Mouse (Mus musculus) kidney, embryonic 15.5 days (tissue): Measurements from ENCODE around the gene Neurl3. TPM values are rescaled to one million over a fixed set of nuclear protein-coding genes. Genes with fewer than 3 reads are reported as not detected.

Experiments used
- ATAC-seq: fragments of 200-750 bp; cut with Nextera tagmentation; replicated peaks from 2 replicates; pipeline ENCODE4 v1.8.0; 2017; ENCODE audit warnings: moderate TSS enrichment; ENCODE audit not compliant: low FRiP score
- H3K27ac ChIP-seq: fragments of 300-500 bp; sonication (generic); 2 replicates; pipeline ENCODE4 v1.5.1; 2015; ENCODE audit warnings: mild to moderate bottlenecking, inconsistent platforms
- H3K27me3 ChIP-seq: fragments of 300-500 bp; sonication (generic); 2 replicates; pipeline ENCODE4 v1.6.1; 2015; ENCODE audit warnings: inconsistent platforms
- H3K36me3 ChIP-seq: fragments of 300-500 bp; sonication (generic); 2 replicates; pipeline ENCODE4 v1.6.1; 2015; ENCODE audit warnings: inconsistent platforms
- H3K4me1 ChIP-seq: fragments of 300-500 bp; sonication (generic); 2 replicates; pipeline ENCODE4 v1.6.1; 2015; ENCODE audit warnings: inconsistent platforms
- H3K4me2 ChIP-seq: fragments of 300-500 bp; sonication (generic); 2 replicates; pipeline ENCODE4 v1.6.1; 2015; ENCODE audit warnings: moderate library complexity, mild to moderate bottlenecking, inconsistent platforms
- H3K4me3 ChIP-seq: fragments of 300-500 bp; sonication (generic); replicated peaks from 2 replicates; pipeline ENCODE4 v1.5.1; 2015; ENCODE audit warnings: mild to moderate bottlenecking, inconsistent platforms
- H3K9ac ChIP-seq: fragments of 300-500 bp; sonication (generic); 2 replicates; pipeline ENCODE4 v1.6.1; 2015; ENCODE audit warnings: mild to moderate bottlenecking, inconsistent platforms
- H3K9me3 ChIP-seq: fragments of 300-500 bp; sonication (generic); replicated peaks from 2 replicates; pipeline ENCODE4 v1.6.1; 2016; ENCODE audit warnings: inconsistent platforms
- WGBS: fragments of 180-500 bp; shearing (Covaris S2); methylation state at CpG from one replicate; pipeline ENCODE4 v1.1.7; 2015; ENCODE audit warnings: mixed read lengths; 5-methylcytosine and 5-hydroxymethylcytosine counted together
- polyA plus RNA-seq: library from polyadenylated mRNA; unstranded; fragments of >200 nt; fragmentation: Nextera tagmentation; extraction: Ambion mirVana; gene quantifications from 2 replicates; pipeline ENCODE4 v1.2.1, GENCODE M21; 2015

Neurl3 gene
- polyA plus RNA-seq, 1 experiment from 2014 or later = 16.6 TPM

DNA sequence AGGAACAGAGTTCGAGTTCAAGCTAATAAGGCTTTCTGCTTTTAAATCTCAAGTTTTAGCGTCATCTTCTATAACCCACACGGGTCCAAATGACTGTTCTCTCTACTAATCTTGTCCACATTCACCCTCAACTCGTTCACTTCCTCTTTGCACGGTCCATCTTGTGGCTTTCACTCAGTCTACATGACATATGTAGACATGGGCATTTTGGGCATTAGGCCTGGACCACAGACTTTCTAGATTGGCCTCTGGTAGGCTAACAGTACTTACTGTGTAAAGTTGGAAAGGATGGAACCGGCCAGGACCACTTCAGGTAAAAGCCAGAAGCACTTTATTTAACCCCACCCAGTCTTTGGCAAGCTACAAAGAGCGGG, 32.6 kb upstream of the Neurl3 start:
- WGBS = 69% methylated on average over 7 of the region's 7 CpGs
- no peak overlapping the region for H3K9ac ChIP-seq
- ATAC-seq = peak; percentile 17
- H3K4me3 ChIP-seq = no peak overlapping the region
- no peaks in the 10 kb centered on the region for H3K36me3 ChIP-seq
- H3K9me3 ChIP-seq = no peaks in the 10 kb centered on the region
- H3K27me3 ChIP-seq = peaks cover 16% of the 10 kb centered on the region; the same call in 1 of the 2 replicates
- H3K27ac ChIP-seq = no peak overlapping the region
- peak overlapping the region; percentile 97 for H3K4me2 ChIP-seq
- H3K4me1 ChIP-seq = peaks cover 31% of the 10 kb centered on the region

DNA sequence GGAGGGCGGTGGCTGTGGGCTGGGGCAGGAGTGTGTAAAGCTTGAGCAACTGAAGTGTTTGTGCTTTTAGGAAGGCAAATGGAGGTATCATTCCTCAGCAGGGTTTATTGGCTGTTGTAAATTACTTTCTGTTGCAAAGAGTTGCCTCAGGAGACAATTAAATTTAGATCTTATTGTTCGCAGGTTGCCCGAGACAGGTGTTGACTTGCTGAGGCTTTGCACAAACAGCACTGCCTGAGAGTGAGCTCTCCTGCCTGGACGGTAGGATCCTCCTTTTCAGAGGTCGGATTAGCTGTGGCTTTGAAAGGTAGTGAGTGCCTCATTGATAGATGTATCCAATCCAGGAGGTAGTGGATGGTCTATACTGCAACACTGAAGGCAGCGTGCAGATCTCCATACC, 31.6 kb upstream of the Neurl3 start:
- Histone ChIP-seq H3K4me1 (peaks cover 31% of the 10 kb centered on the region), H3K9ac (no peak overlapping the region), H3K27me3 (peaks cover 25% of the 10 kb centered on the region), H3K4me3 (no peak overlapping the region), H3K4me2 (no peak overlapping the region), H3K36me3 (no peaks in the 10 kb centered on the region), H3K27ac (no peak overlapping the region), H3K9me3 (no peaks in the 10 kb centered on the region)
- ATAC-seq = no peak
- WGBS = 61% methylated on average over 6 of the region's 6 CpGs

DNA sequence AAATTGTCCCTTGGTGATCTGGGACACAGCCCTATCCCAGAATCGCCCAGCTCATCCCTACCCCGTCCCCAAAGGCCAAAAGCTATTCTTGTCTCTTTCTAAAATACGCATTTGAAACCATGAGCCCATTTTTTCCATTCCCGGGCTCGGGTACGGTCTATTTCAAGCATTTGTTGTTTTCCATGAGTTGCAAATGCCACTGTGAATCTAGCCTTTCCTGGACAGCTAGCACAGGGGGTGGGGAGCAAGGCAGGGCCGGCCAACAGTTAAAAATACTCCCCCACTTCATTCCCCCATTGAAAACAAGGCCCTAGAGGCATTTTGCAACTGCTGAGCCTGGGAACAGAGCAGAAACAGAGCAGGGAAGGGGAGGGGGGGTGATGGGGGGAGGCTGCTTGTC, 30.3 kb upstream of the Neurl3 start:
- WGBS = 60% methylated on average over 7 of the region's 7 CpGs
- Histone ChIP-seq H3K9ac (no peak overlapping the region), H3K4me2 (no peak overlapping the region), H3K4me3 (no peak overlapping the region), H3K36me3 (no peaks in the 10 kb centered on the region), H3K27me3 (peaks cover 38% of the 10 kb centered on the region), H3K27ac (no peak overlapping the region), H3K4me1 (peaks cover 30% of the 10 kb centered on the region), H3K9me3 (no peaks in the 10 kb centered on the region)
- no peak for ATAC-seq

DNA sequence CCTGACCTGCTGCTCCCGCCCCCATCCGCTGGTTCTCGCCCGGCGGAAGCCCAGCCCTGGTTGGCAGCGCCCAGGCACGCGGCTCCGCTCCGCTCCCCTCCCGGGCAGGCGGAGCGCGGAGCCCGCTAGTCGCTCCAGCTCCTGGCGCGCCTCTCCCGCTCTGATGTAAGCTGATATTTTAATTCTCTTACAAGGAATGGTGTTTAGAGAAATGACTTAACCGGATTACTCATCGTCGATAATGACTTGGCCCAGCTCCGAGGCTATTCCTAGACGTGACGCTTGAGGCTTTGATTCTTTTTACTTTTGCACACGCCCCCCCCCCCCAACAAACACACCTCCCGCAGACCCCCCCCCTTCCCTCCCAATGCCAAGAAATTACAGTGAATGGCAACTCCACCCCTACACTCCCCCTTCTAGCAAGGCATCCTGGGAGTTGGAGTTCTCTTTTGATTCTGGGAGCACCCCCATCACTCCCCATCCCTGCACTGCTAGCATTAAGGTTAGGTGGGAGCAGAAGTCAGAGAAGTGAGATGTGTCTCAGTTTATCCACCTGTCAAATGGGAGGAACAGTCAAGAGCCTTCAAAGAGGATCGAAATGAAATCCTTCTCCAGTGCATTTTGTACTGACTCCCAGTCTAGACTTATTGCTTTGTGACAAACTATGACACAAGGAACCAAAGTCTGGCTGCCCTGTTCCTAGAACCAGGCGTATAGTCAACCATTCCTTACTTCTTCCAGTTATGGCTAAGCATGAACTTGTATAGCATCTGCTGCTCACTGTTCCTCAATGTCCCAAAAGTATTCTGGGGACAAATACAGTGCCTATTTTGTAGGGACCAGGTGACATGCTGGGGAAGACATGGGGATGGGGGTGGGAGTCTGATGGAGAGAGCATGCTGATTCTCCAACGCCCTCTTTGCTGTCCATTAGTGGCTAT, 29.2 kb upstream of the Neurl3 start:
- H3K27me3 ChIP-seq = peaks cover 45% of the 10 kb centered on the region
- H3K4me2 ChIP-seq = peak overlapping the region; percentile 82
- H3K27ac ChIP-seq = 0 out of 2 replicates have a peak overlapping the region, but pooled peaks have one; percentile 18
- peak overlapping the region; percentile 38 for H3K9ac ChIP-seq
- 11% methylated on average over 28 of the region's 30 CpGs for WGBS
- H3K4me1 ChIP-seq = peaks cover 23% of the 10 kb centered on the region
- H3K9me3 ChIP-seq = no peaks in the 10 kb centered on the region
- peak overlapping the region; percentile 42 for H3K4me3 ChIP-seq
- peak; percentile 34; the same call in 1 of the 2 replicates for ATAC-seq
- no peaks in the 10 kb centered on the region for H3K36me3 ChIP-seq

DNA sequence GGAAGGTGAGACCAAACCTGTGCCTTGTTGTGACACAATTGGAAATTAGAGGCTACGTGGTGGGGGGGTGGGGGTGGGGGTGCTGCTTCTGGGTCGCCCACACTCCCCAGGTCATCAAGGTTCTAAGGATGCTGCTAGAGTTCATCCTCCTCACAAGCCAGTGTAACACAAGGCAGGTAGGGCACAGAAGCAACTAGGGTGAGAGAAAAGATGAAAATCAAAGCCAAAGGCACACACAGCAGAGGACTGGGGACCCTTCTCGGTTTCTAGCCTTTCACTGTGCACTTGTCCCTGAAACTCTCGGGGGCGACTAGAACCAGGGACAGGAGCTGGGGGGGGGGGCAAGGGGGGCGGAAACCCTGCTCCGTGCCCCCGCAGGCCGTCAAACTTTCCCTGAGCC, 28.5 kb upstream of the Neurl3 start:
- Histone ChIP-seq H3K4me2 (peak overlapping the region; percentile 82), H3K27ac (0 out of 2 replicates have a peak overlapping the region, but pooled peaks have one; percentile 18), H3K36me3 (no peaks in the 10 kb centered on the region), H3K27me3 (peaks cover 46% of the 10 kb centered on the region), H3K9ac (peak overlapping the region; percentile 38), H3K4me1 (peaks cover 16% of the 10 kb centered on the region), H3K4me3 (peak overlapping the region; percentile 42), H3K9me3 (no peaks in the 10 kb centered on the region)
- no peak for ATAC-seq
- WGBS = 18% methylated on average over 9 of the region's 9 CpGs

DNA sequence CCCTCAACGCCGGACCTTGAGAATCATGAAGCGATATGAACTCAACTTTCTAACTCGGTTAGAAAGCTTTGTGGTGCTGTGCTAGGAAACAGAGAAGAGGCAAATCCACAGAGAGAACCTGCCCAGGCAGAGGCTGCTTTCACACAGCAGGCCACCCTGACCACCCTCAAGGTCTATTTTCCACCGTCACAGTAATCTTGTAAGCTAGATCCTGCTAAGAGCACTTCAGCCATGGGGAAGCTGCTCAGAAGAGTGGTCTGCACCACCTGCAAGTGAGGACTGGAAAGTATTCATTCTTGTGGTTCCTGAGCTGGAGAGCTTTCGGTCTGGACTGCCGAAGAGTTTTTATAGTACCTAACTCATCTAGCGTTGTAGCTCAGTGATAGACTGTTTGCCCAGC, 27.8 kb upstream of the Neurl3 start:
- no peak for ATAC-seq
- Histone ChIP-seq H3K4me1 (peaks cover 13% of the 10 kb centered on the region), H3K4me3 (no peak overlapping the region), H3K9me3 (no peaks in the 10 kb centered on the region), H3K36me3 (no peaks in the 10 kb centered on the region), H3K9ac (no peak overlapping the region), H3K27ac (no peak overlapping the region), H3K27me3 (peaks cover 53% of the 10 kb centered on the region), H3K4me2 (no peak overlapping the region)
- 81% methylated on average over 8 of the region's 8 CpGs for WGBS

DNA sequence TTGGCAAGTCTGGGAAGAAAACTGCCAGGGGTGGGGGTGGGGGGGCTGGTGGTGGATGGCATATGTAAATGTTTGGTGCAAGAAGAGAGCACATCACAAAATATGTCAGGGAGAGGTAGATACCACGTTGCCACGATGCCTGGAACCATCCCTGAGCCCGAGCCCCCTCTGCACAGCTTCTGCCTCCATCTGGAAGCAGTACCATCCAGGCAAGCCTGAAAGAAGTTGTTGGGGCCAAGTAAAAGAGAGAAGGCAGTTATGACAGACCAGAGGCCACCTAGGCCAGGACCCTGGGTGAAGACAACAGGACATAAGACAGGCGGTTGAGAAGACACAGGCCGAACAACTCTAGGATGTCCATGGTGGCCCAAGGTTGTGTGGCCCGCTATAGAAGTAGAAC, 26.0 kb upstream of the Neurl3 start:
- Histone ChIP-seq H3K4me3 (no peak overlapping the region), H3K36me3 (no peaks in the 10 kb centered on the region), H3K9ac (no peak overlapping the region), H3K4me1 (peaks cover 11% of the 10 kb centered on the region), H3K9me3 (no peaks in the 10 kb centered on the region), H3K27me3 (peaks cover 53% of the 10 kb centered on the region), H3K4me2 (no peak overlapping the region), H3K27ac (no peak overlapping the region)
- WGBS = 90% methylated on average over 6 of the region's 6 CpGs
- ATAC-seq = no peak

DNA sequence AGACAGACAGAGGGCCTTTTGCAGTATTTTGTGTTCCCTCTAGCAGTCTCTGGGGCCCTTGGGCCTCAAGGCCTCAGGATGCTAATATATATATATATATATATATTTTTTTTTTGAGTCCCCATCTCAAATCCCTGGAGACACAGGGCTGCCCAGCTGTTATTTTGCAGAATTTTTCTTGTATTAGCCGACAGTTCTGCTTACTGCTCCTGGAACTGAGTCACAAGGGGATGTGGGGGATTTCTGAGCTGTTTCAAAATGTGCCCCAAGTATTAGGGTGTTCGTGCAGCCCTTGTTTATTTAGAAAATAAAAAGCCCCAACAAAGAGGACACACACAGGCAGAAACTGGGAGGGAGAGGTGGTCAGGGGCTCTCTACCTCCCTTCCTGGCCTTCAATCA, 25.2 kb upstream of the Neurl3 start:
- peaks cover 11% of the 10 kb centered on the region for H3K4me1 ChIP-seq
- H3K4me2 ChIP-seq = no peak overlapping the region
- no peak overlapping the region for H3K9ac ChIP-seq
- peaks cover 53% of the 10 kb centered on the region for H3K27me3 ChIP-seq
- H3K9me3 ChIP-seq = no peaks in the 10 kb centered on the region
- ATAC-seq = no peak
- 40% methylated on average over 2 of the region's 2 CpGs for WGBS
- H3K27ac ChIP-seq = no peak overlapping the region
- no peaks in the 10 kb centered on the region for H3K36me3 ChIP-seq
- H3K4me3 ChIP-seq = no peak overlapping the region

DNA sequence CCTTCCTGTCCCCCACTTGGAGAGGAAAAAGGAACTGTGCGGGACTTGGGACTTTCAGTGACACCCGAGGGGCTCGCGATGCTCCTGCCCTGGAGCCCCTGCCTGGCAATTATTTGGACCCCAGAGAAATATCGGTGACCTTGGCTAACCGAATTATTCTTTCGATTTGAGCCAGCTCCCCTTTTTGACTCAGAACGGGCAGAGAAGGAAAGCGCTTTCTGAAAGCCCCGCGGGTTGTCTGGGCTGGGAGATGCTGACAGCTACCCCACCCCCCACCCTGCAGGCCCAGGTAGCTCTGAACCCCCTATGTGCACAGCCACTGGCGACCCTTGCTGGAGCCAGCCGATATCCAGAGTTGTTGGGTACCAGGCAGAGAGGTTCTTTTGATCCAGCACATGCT, 24.6 kb upstream of the Neurl3 start:
- no peak overlapping the region for H3K27ac ChIP-seq
- H3K4me3 ChIP-seq = no peak overlapping the region
- no peak overlapping the region for H3K4me2 ChIP-seq
- H3K27me3 ChIP-seq = peaks cover 53% of the 10 kb centered on the region
- H3K9ac ChIP-seq = no peak overlapping the region
- H3K9me3 ChIP-seq = no peaks in the 10 kb centered on the region
- ATAC-seq = no peak
- H3K4me1 ChIP-seq = peaks cover 11% of the 10 kb centered on the region
- 38% methylated on average over 13 of the region's 13 CpGs for WGBS
- no peaks in the 10 kb centered on the region for H3K36me3 ChIP-seq

DNA sequence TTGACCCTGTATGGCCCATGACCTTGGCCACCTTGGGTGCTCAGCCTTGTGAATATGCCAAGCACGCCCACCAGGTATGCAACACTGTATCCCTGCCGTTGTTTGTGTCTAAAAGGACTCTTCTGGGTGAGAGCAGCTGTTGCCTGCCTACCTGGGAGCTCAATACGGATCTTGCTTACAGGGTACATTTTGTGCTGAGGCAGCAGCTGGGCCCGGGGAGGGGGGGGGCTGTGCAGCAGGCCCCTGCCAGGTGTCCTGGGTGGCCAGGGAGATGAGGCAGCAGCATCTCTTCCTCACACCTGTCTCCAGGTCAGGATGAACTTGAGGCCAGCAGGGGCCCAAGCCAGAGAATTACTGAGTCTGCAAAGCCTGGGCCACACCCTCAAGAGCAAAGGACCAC, 23.6 kb upstream of the Neurl3 start:
- Histone ChIP-seq H3K27me3 (peaks cover 52% of the 10 kb centered on the region), H3K4me3 (no peak overlapping the region), H3K9me3 (no peaks in the 10 kb centered on the region), H3K9ac (no peak overlapping the region), H3K4me2 (no peak overlapping the region), H3K27ac (no peak overlapping the region), H3K36me3 (no peaks in the 10 kb centered on the region), H3K4me1 (peaks cover 8% of the 10 kb centered on the region)
- WGBS = 74% methylated on average over 4 of the region's 4 CpGs
- ATAC-seq = no peak

DNA sequence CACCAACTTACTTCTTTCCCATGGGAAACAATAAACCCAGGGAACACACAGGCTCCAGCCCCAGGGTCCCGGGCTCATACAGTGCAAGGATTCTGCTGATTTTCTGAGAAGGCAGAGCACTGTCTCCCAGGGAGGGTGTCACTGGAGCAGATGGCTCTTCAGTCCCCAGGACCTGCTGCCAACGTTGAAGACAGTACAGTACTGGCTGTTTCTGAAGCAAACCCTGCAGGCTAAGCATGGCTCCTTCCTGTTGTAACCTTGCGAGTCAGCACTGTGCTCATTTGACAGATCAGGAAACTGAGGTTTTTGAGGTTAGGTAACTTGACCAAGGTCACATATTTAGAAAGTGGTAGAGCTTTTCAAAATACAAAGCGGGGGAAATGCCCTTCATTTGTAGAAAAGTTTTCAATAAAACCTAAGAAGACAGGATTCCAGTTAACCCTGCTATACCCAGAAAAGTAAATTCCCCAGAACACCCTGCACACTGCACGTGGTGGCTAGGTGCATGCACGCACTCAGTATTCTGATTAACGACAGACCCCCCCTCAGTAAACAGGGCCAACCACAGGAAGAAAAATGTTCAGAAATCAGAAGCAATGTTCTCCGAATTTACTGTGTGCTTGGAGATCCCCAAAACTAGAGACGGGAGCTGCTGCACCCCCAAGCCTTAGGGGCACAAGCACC, 22.1 kb upstream of the Neurl3 start:
- no peak; the same call in 1 of the 2 replicates for ATAC-seq
- Histone ChIP-seq H3K4me2 (no peak overlapping the region), H3K4me3 (no peak overlapping the region), H3K9ac (no peak overlapping the region), H3K27me3 (peaks cover 40% of the 10 kb centered on the region), H3K36me3 (no peaks in the 10 kb centered on the region), H3K4me1 (peaks cover 4% of the 10 kb centered on the region; the same call in 1 of the 2 replicates), H3K27ac (no peak overlapping the region), H3K9me3 (no peaks in the 10 kb centered on the region)
- WGBS = 59% methylated on average over 9 of the region's 9 CpGs

DNA sequence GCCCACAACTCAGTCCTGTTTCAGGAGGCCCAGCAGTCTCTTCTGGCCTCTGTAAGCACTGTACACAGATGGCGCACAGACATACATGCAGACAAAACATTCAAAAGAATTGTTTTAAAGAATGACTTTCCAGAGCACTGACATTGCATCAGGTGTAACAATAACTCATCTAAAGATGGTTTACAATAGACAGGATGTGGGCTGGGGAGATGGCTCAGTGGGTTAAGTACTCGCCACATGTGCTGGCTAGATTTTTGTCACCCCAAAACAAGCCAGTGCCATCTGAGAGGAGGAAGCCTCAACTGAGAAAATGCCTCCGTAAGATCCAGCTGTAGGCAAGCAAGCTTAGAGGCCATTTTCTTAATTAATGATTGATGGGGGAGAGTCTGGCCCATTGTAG, 19.9 kb upstream of the Neurl3 start:
- H3K4me1 ChIP-seq = peaks cover 4% of the 10 kb centered on the region; the same call in 1 of the 2 replicates
- no peaks in the 10 kb centered on the region for H3K9me3 ChIP-seq
- no peak overlapping the region for H3K9ac ChIP-seq
- 80% methylated on average over 3 of the region's 3 CpGs for WGBS
- no peaks in the 10 kb centered on the region for H3K36me3 ChIP-seq
- no peak overlapping the region for H3K4me2 ChIP-seq
- no peak overlapping the region for H3K4me3 ChIP-seq
- no peak for ATAC-seq
- H3K27me3 ChIP-seq = peaks cover 18% of the 10 kb centered on the region
- no peak overlapping the region for H3K27ac ChIP-seq
